Mouse (Mus musculus): ENCODE results near the gene Gas1. TPM values are rescaled to one million over a fixed set of nuclear protein-coding genes. Genes with fewer than 3 reads are reported as not detected.

The Gas1 gene
- polyA plus RNA-seq, 1 experiment from 2014 or later = 37.8 TPM

GRCm38 (mm10) chr13:60171781-60172180 is 5.4 kb downstream of the Gas1 start:
- Histone ChIP-seq H3K27ac (replicated peaks) (no peak overlapping the region), H3K9ac (replicated peaks) (no peak overlapping the region), H3K4me3 (no peak overlapping the region), H3K4me2 (replicated peaks) (no peak overlapping the region), H3K27me3 (no peaks in the 10 kb centered on the region; the same call in 1 of the 2 replicates), H3K36me3 (no peaks in the 10 kb centered on the region), H3K4me1 (peaks cover 28% of the 10 kb centered on the region), H3K9me3 (no peaks in the 10 kb centered on the region)
- WGBS = 64% methylated on average over 8 of the region's 8 CpGs
- ATAC-seq (replicated peaks) = no peak

GRCm38 (mm10) chr13:60170898-60171715 is 6.1 kb downstream of the Gas1 start:
- no peak overlapping the region for H3K4me2 ChIP-seq (replicated peaks)
- H3K27me3 ChIP-seq = no peaks in the 10 kb centered on the region; the same call in 1 of the 2 replicates

GRCm38 (mm10) chr13:60169026-60169425 is 8.1 kb downstream of the Gas1 start:
- H3K4me3 ChIP-seq = no peak overlapping the region
- H3K9ac ChIP-seq (replicated peaks) = no peak overlapping the region
- H3K27me3 ChIP-seq = no peaks in the 10 kb centered on the region; the same call in 1 of the 2 replicates
- no peak overlapping the region for H3K27ac ChIP-seq (replicated peaks)
- H3K4me2 ChIP-seq (replicated peaks) = no peak overlapping the region
- no peaks in the 10 kb centered on the region for H3K36me3 ChIP-seq
- peaks cover 19% of the 10 kb centered on the region for H3K4me1 ChIP-seq
- no peaks in the 10 kb centered on the region for H3K9me3 ChIP-seq
- no peak for ATAC-seq (replicated peaks)
- WGBS = 92% methylated on average over 2 of the region's 2 CpGs

More at GRCm38 (mm10) chr13:60170898-60171715, 6.1 kb downstream of the Gas1 start:
- H3K36me3 ChIP-seq = no peaks in the 10 kb centered on the region
- H3K9me3 ChIP-seq = no peaks in the 10 kb centered on the region
- H3K4me3 ChIP-seq = no peak overlapping the region
- peaks cover 28% of the 10 kb centered on the region for H3K4me1 ChIP-seq
- 27% methylated on average over 21 of the region's 21 CpGs for WGBS
- no peak overlapping the region for H3K9ac ChIP-seq (replicated peaks)
- ATAC-seq (replicated peaks) = 0 out of 2 replicates have a peak, but pooled peaks have one; percentile 27
- H3K27ac ChIP-seq (replicated peaks) = no peak overlapping the region

GRCm38 (mm10) chr13:60156294-60157126 is 20.7 kb downstream of the Gas1 start:
- no peak overlapping the region for H3K9ac ChIP-seq (replicated peaks)
- no peaks in the 10 kb centered on the region for H3K27me3 ChIP-seq
- H3K27ac ChIP-seq (replicated peaks) = no peak overlapping the region
- ATAC-seq (replicated peaks) = no peak
- H3K4me3 ChIP-seq = no peak overlapping the region
- 0 out of 2 replicates have a peak, but pooled peaks cover 8% of the 10 kb centered on the region for H3K9me3 ChIP-seq
- H3K36me3 ChIP-seq = no peaks in the 10 kb centered on the region
- H3K4me2 ChIP-seq (replicated peaks) = 0 out of 2 replicates have a peak overlapping the region, but pooled peaks have one; percentile 5
- H3K4me1 ChIP-seq = peaks cover 6% of the 10 kb centered on the region
- 11% methylated on average over 19 of the region's 19 CpGs for WGBS

- Histone ChIP-seq H3K4me3 (no peak overlapping the region), H3K9ac (replicated peaks) (no peak overlapping the region), H3K9me3 (0 out of 2 replicates have a peak, but pooled peaks cover 8% of the 10 kb centered on the region), H3K4me2 (replicated peaks) (no peak overlapping the region), H3K27me3 (no peaks in the 10 kb centered on the region), H3K4me1 (peaks cover 6% of the 10 kb centered on the region), H3K27ac (replicated peaks) (no peak overlapping the region), H3K36me3 (no peaks in the 10 kb centered on the region)
- no peak for ATAC-seq (replicated peaks)
- 96% methylated on average over 3 of the region's 3 CpGs for WGBS
These were observed 23.0 kb downstream of the Gas1 start for GRCm38 (mm10) chr13:60154170-60154569.

GRCm38 (mm10) chr13:60148235-60148634 is 28.9 kb downstream of the Gas1 start:
- no peak overlapping the region for H3K4me3 ChIP-seq

GRCm38 (mm10) chr13:60147857-60148181 is 29.3 kb downstream of the Gas1 start:
- Histone ChIP-seq H3K9ac (replicated peaks) (no peak overlapping the region), H3K36me3 (no peaks in the 10 kb centered on the region), H3K27ac (replicated peaks) (peak overlapping the region; percentile 59; the same call in 1 of the 2 replicates), H3K4me1 (peaks cover 14% of the 10 kb centered on the region), H3K9me3 (no peaks in the 10 kb centered on the region), H3K4me2 (replicated peaks) (peak overlapping the region; percentile 51), H3K27me3 (no peaks in the 10 kb centered on the region), H3K4me3 (peak overlapping the region; percentile 38; the same call in 1 of the 2 replicates)
- ATAC-seq (replicated peaks) = peak; percentile 30; the same call in 1 of the 2 replicates
- WGBS = 57% methylated on average over 2 of the region's 2 CpGs

More at GRCm38 (mm10) chr13:60148235-60148634, 28.9 kb downstream of the Gas1 start:
- 0 out of 2 replicates have a peak, but pooled peaks cover 3% of the 10 kb centered on the region for H3K9me3 ChIP-seq
- WGBS = 92% methylated on average over 3 of the region's 3 CpGs
- no peaks in the 10 kb centered on the region for H3K27me3 ChIP-seq
- no peak overlapping the region for H3K9ac ChIP-seq (replicated peaks)
- no peaks in the 10 kb centered on the region for H3K36me3 ChIP-seq
- peaks cover 14% of the 10 kb centered on the region for H3K4me1 ChIP-seq
- no peak overlapping the region for H3K27ac ChIP-seq (replicated peaks)
- H3K4me2 ChIP-seq (replicated peaks) = no peak overlapping the region
- ATAC-seq (replicated peaks) = no peak

GRCm38 (mm10) chr13:60146994-60147856 is 29.9 kb downstream of the Gas1 start:
- Histone ChIP-seq H3K9me3 (no peaks in the 10 kb centered on the region), H3K4me1 (peaks cover 14% of the 10 kb centered on the region), H3K9ac (replicated peaks) (peak overlapping the region; percentile 46), H3K4me3 (peak overlapping the region; percentile 38), H3K4me2 (replicated peaks) (peak overlapping the region; percentile 51), H3K27me3 (no peaks in the 10 kb centered on the region), H3K27ac (replicated peaks) (peak overlapping the region; percentile 59), H3K36me3 (no peaks in the 10 kb centered on the region)
- ATAC-seq (replicated peaks) = peak; percentile 75
- 3% methylated on average over 21 of the region's 21 CpGs for WGBS

GRCm38 (mm10) chr13:60146231-60146630 is 30.9 kb downstream of the Gas1 start:
- no peaks in the 10 kb centered on the region for H3K9me3 ChIP-seq
- H3K27ac ChIP-seq (replicated peaks) = no peak overlapping the region
- no peaks in the 10 kb centered on the region for H3K27me3 ChIP-seq
- H3K36me3 ChIP-seq = no peaks in the 10 kb centered on the region
- no peak overlapping the region for H3K9ac ChIP-seq (replicated peaks)
- H3K4me3 ChIP-seq = no peak overlapping the region
- 46% methylated on average over 3 of the region's 3 CpGs for WGBS
- ATAC-seq (replicated peaks) = no peak
- peaks cover 14% of the 10 kb centered on the region for H3K4me1 ChIP-seq
- H3K4me2 ChIP-seq (replicated peaks) = no peak overlapping the region

GRCm38 (mm10) chr13:60136962-60137361 is 40.2 kb downstream of the Gas1 start:
- no peaks in the 10 kb centered on the region for H3K36me3 ChIP-seq
- H3K4me1 ChIP-seq = peaks cover 12% of the 10 kb centered on the region
- H3K9ac ChIP-seq (replicated peaks) = no peak overlapping the region
- no peak overlapping the region for H3K27ac ChIP-seq (replicated peaks)
- 97% methylated on average over 4 of the region's 4 CpGs for WGBS
- no peak overlapping the region for H3K4me2 ChIP-seq (replicated peaks)
- H3K4me3 ChIP-seq = no peak overlapping the region
- H3K9me3 ChIP-seq = no peaks in the 10 kb centered on the region
- H3K27me3 ChIP-seq = no peaks in the 10 kb centered on the region
- ATAC-seq (replicated peaks) = no peak

- Histone ChIP-seq H3K4me3 (no peak overlapping the region), H3K36me3 (no peaks in the 10 kb centered on the region), H3K9me3 (no peaks in the 10 kb centered on the region), H3K9ac (replicated peaks) (no peak overlapping the region), H3K27me3 (no peaks in the 10 kb centered on the region), H3K4me2 (replicated peaks) (no peak overlapping the region), H3K27ac (replicated peaks) (no peak overlapping the region), H3K4me1 (peaks cover 12% of the 10 kb centered on the region)
- no peak for ATAC-seq (replicated peaks)
- WGBS = 90% methylated on average over 5 of the region's 5 CpGs
These were observed 42.7 kb downstream of the Gas1 start for GRCm38 (mm10) chr13:60134439-60134799.
